Mouse (Mus musculus) urinary bladder, postnatal 14 days (tissue): Measurements from ENCODE around the gene Fam49a.

ENCODE experiments used
- DNase-seq: peaks from one replicate; pipeline ENCODE4 v3.0.0; 2021; ENCODE audit warnings: low spot score

The Fam49a gene

GRCm38 (mm10) chr12:12270495-12270894, 8.6 kb downstream of the Fam49a start:
- DNase-seq: no peak

DNA sequence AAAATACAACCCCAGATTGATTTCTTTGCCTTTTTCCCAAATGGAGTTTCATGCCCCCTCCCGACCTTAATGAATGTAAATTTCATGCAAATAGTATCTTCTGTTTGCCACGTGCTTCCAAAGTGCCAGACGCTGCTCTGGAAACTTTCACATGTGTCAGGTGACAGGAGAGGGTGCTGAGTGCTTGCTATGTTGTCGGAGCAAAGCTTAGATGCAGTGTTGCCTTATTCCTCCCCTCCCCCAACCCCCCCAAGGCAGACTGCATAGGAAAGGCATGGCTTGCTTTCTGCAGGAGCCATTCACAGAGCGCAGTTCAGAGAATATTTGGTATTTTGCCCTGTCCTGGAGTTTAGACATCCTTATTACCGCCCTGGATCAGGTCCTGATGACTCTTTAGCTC, 12.2 kb downstream of the Fam49a start:
- no peak for DNase-seq

DNA sequence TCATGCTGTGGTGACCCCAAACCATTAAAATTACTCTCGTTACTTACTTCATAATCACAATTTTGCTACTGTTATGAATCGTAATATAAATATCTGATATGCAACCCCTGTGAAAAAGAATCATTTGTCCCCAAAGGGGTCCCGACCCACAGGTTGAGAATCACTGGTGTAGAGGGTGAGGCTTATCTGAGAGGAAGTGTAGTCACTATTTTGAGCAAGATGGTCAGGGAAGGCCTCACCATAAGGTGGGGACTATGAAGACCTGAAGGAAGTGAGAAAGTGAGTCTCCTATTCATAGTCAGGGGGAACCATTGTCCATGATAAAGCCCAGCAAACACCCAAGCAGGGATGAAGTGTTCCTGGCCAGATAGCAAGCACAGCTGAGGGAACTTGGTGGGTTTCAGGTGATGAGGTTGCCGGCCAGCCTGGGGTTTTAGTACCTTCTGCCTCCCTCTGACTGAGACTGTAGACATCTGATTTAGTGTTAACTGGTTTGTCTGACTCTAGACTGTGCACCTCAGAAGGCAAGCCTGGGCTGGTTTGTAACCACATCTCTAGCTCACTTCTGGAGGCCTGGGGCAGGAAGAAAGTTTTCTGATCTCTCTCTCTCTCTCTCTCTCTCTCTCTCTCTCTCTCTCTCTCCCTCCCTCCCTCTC, 13.3 kb downstream of the Fam49a start:
- peak; percentile 42 for DNase-seq

DNA sequence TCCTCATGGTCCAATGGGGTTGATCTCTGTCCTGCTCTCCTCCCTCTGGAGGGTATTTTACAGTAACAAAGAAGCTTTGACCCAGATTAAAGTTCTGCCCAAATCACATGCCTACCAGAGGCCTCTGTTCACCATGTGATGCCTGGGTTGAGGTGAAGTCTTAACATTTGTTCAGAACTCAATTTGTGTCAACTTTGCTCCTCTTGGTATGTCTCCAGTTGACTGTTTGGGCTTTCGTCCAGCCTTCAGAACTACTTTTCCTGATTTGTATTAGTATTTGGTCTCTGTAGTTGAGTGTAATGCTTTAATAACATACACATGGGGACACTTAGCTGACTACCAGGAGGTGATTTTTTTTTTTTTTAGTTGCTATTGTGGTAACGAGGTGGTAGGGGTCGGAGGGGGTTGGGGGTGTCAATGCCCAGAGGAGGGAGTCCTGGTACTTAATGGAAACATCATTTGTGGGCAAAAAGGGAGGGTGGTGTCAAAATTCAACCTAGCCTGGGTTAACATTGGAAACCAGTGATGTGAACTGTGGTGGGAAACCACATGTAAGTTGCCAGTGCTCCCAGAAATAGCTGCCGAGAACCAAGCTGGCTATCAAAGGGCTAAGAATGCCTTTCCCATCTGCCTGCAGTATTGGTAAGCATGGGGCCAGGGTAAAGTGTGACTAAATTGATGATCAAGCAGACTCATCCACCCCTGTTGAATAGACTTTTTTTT, 16.0 kb downstream of the Fam49a start:
- no peak for DNase-seq

- no peak for DNase-seq
Measured at GRCm38 (mm10) chr12:12278464-12278872, 16.5 kb downstream of the Fam49a start.

DNA sequence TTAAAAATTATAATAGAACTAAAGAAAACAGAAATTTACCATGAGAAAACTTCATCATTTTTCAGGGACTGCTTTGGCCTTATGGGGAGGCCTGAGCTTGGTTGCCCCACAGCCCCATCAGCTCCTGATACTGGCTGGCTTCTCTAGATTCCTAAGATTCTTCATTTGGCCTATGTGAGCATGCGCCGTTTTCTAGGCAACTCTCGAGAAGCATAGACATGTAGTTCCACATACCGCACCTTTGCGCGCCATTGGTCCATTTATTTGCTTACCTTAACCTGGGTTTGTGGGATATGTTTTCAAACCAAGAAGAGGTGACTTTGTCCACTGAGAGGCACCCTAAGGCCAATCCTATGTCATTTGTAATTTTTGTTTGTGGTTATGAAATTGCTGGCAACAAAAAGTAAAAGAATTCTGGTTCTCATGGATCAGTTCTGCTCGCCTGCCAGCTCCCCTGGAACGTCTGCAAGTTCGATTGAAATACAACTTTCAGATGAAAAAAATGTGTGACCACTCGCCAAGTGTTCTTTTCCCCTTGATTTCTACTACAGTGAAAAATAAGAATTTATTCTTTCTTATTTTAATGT, 21.9 kb downstream of the Fam49a start:
- peak; percentile 47 for DNase-seq

- DNase-seq: peak; percentile 27
Measured at GRCm38 (mm10) chr12:12284521-12284920, 22.6 kb downstream of the Fam49a start.

DNA sequence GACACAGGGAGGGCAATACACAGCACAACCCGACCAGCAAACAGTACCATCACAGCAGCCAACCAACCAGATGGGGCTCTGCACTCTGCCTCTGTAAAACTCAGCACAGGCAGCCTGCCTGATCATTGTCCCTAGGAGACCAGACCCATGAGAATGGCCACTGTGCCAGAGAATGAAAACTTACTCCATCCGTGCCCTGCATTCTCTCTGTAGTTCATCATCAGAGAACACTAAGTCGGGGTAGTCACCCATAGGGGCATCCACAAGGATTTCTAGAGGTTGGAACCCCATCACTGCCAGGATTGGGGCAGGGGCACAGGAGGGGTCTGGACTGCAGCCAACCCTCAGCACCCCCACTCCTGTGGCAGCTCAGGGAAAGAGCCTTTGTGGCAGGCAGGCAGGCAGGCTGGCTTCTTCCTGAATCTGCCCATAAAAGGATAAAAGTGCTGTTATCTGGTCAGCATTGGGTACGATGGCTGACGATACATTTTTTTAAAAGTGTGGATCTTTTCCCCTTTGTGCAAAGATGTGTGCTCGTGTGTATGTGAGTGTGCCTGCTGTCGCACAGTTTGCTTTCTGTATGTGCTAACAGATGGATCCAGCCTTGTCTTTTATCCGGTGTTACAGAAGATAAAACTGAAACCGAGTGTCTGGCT, 25.3 kb downstream of the Fam49a start:
- no peak for DNase-seq

- no peak for DNase-seq
Measured at GRCm38 (mm10) chr12:12287787-12288132, 25.8 kb downstream of the Fam49a start.

GRCm38 (mm10) chr12:12288586-12288985, 26.6 kb downstream of the Fam49a start:
- DNase-seq: no peak

- DNase-seq: no peak
Measured at GRCm38 (mm10) chr12:12289636-12290035, 27.7 kb downstream of the Fam49a start.

- no peak for DNase-seq
Measured at GRCm38 (mm10) chr12:12292043-12292618, 30.2 kb downstream of the Fam49a start.

DNA sequence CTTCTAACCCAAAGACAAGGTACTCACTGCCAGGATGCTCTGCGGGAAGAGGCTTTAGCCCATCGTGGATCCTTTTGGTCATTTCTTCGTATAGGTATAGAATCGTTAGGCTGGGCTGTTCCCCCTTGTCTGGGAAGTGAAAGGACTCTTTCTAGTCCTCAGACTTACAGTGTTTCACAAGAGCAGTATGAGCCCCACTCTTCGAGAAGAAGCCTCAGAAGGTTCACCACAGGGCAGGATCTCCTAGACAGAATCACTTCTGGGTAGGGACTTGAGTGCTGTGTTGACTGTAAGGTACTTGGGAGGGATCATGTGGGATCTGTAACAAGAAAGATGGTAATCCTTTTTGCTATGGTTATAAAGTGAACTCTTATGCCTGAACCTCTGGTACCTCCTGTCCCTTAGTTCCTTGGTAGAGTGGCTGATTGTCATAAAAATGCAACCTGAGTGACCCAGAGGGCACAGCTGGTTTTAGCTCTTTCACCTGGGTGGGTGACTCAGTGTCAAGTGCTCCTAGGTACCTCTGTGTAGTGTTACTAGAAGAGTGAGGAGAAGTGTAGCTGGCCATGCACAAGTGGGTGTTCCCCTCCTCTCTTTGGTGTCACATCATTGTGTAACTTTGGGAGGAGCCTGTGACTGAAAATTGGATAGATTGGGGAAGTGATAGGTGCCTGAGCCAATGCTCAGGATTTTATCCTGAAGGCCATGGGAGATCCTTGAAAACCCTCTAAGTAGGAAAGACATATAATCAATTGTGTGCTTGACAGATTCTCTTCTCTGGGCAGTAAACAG, 32.6 kb downstream of the Fam49a start:
- DNase-seq: no peak

GRCm38 (mm10) chr12:12298451-12298850, 36.5 kb downstream of the Fam49a start:
- no peak for DNase-seq

DNA sequence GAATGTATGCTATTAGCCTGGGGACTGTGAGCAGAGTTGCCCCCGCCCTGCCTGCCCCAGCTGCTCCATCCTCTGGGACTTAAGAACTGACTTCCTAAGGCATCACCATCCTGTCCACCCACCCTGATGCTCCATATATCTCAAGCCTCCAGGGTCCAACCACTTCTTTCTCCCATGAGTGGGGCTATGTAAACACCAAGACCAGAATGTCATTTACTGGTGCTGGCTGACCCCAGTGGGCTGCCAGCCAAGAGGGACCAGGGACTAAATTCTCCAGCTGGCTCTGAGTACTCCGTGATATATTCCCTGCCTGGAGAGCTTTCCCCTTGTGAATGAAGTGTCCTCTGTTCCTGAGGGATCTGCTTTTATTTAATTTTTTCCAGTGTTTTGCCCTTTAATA, 37.4 kb downstream of the Fam49a start:
- DNase-seq: no peak

DNA sequence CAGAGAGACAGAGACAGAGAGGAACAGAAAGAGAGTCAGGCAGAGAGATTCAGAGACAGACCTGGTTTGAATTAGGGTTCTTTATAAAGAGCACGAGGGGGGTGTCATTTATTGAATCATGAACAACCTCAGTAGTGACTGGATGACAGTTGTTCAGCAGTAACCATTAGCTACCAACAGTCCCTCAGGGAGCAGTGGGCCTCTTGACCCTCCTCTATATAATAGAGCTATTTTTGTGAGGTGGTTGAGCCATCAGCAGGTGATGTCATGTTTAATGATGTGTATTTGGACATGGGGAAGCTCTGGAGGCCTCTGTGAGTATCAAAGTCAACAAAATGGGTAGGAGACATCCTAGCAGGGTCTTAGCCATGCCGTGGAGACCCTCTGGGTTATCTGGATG, 39.2 kb downstream of the Fam49a start:
- DNase-seq: no peak

DNA sequence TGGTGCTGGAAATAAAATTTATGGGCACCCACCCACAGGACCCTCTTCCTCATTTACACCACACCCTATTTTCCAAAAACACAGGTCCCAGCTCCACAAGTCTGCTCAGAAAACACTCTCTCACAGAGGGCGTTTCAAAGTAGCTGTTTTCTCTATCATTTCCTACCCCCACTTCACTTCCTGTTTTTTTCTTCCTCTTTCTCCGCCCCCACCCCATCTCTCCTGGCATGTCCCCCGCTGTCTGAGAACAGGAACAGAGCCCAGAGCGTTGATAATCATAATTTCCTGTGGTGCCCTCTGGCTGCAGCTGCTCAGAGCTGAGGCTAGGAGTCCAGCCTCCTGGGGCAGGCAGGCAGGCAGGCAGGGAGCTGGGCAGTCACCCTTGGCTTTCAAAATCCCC, 39.9 kb downstream of the Fam49a start:
- DNase-seq: no peak

- no peak for DNase-seq
Measured at GRCm38 (mm10) chr12:12306214-12306613, 44.3 kb downstream of the Fam49a start.

GRCm38 (mm10) chr12:12306814-12307213, 44.9 kb downstream of the Fam49a start:
- DNase-seq: no peak

DNA sequence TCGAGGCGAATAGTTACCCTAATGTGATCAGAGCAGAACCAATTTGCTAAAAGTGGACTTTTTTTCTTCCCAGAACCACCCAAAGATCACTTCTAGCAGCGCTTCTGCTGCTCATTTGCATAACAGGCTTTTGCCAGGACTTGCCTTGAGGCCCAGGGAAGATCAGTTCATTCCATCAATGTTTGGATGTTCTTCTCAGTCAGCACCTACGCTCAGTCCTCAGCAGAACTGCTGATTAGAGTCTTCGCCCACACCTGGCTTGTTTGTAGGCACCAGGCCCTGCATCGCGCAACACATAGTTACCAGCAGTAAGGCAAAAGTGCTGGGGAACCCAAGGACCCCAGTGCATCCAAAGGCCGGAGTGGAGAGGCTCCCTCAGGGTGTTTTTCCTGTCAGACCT, 45.3 kb downstream of the Fam49a start:
- DNase-seq: no peak

DNA sequence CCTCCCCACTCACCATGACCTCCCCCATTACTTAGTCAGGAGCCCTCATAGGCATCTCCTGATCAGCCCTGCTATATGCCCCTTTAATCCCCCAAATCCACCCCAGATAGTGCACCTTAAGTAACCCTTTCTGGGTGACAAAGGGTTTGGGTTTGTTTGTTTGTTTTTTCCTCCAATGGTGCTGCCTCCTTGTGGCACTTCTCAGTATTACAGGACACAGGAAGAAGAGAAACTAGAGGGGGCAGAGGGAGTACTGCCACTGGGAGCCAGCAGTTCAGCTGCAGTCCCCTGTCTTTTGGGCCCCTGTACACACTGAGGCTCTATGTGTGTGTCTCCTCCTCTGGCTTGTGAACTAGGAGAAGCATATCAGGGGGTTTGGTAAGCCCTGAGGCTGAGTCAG, 51.5 kb downstream of the Fam49a start:
- DNase-seq: no peak

- no peak for DNase-seq
Measured at GRCm38 (mm10) chr12:12313919-12314318, 52.0 kb downstream of the Fam49a start.
